Mouse (Mus musculus): ENCODE data around the gene Lrrc31.

GRCm38 (mm10) chr3:30683190-30683589 is 16.5 kb downstream of the Lrrc31 start:
- no peak for TF ChIP-seq POLR2A (IDR thresholded peaks at IDR 0.05; ENCODE audit: extremely low read depth, insufficient read depth, low read length)
- no peak for TF ChIP-seq CTCF (IDR thresholded peaks at IDR 0.05; ENCODE audit: low read depth, low read length)

Measured in liver, adult 2 months (tissue).